Mouse (Mus musculus): Measurements from ENCODE around the gene Ccdc154. TPM values are rescaled to one million over a fixed set of nuclear protein-coding genes. Genes with fewer than 3 reads are reported as not detected.
A peak's percentile ranks its signal among the peaks of the same experiment; 100 is the strongest.

Gene Ccdc154
- polyA plus RNA-seq, 1 experiment, result 0.21 TPM

DNA sequence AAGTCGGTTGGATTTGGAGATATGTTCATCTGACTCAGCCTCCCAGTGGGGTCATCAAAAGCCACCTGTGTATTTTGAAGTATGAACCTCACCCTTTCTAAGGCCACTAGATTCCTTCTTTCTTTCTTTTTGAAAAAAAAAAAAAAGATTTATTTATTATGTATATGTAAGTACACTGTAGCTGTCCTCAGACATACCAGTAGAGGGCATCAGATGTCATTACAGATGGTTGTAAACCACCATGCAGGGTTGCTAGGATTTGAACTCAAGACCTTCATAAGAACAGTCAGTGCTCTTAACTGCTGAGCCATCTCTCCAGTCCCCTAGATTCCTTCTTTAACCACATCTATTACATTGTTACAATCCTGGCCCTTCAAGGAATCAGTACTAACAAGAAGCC lies 32.2 kb upstream of the Ccdc154 start:
- Histone ChIP-seq H3K4me1 (ENCODE audit: control insufficient read depth, insufficient read depth, low read length) (peaks cover 4% of the 10 kb centered on the region), H3K27ac (ENCODE audit: insufficient read depth, low read length) (no peak overlapping the region), H3K4me3 (ENCODE audit: insufficient read depth, low read length) (no peak overlapping the region)
- TF ChIP-seq CTCF (IDR thresholded peaks at IDR 0.05; ENCODE audit: borderline replicate concordance, insufficient read depth, low read length) (no peak), POLR2A (IDR thresholded peaks at IDR 0.05; ENCODE audit: low read depth, low read length) (no peak)

DNA sequence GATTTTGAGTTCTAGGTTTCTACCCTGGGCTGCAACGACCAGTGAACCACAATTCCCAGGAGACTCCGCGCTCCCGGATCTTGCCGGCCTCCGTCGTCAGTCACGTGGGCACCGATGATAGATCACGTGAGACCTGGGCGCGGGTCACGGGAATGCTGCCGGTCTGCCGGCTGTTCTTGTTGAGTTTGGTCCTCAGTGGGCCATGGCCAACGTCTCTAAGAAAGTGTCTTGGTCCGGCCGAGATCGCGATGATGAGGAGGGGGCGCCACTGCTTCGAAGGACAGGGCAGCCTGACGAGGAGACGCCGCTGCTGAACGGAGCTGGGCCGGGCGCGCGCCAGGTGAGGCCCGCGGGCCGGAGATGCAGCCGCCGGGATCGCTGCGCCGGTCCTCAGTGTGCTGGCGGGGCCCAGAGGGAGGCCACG lies 29.0 kb upstream of the Ccdc154 start, which contains the start of gene Clcn7:
Gene Clcn7 (plus strand): TSS at position 117 of the 424 bp plus-strand sequence.
- Histone ChIP-seq H3K27ac (ENCODE audit: insufficient read depth, low read length) (no peak within 1 kb of the TSS), H3K4me1 (ENCODE audit: control insufficient read depth, insufficient read depth, low read length) (peaks cover 7% of the 10 kb centered on the region), H3K4me3 (ENCODE audit: insufficient read depth, low read length) (peak within 1 kb of the TSS; percentile 98)
- TF ChIP-seq POLR2A (IDR thresholded peaks at IDR 0.05; ENCODE audit: low read depth, low read length) (peak; percentile 86), CTCF (IDR thresholded peaks at IDR 0.05; ENCODE audit: borderline replicate concordance, insufficient read depth, low read length) (no peak)

DNA sequence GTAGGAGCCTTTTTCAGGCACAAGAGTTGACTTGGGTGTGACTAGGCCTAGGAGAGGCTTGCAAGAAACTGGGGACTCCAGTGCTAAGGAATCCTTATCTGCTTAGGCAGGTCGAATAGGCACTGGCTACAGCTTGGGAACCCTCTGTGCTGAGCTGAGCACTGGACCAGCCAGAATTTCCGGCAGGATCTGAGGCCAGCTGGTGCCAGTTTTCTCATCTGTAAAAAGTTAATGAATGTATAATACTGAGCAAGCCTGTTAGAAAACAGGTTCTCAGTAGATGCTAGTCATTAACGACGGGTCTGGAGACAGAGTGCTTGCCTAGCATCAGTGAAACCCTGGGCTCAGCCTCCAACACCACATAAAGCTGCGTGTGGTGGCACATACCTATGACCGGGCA lies 26.6 kb upstream of the Ccdc154 start:
- Histone ChIP-seq H3K4me3 (ENCODE audit: insufficient read depth, low read length) (no peak overlapping the region), H3K4me1 (ENCODE audit: control insufficient read depth, insufficient read depth, low read length) (peaks cover 7% of the 10 kb centered on the region), H3K27ac (ENCODE audit: insufficient read depth, low read length) (no peak overlapping the region)
- TF ChIP-seq CTCF (IDR thresholded peaks at IDR 0.05; ENCODE audit: borderline replicate concordance, insufficient read depth, low read length) (no peak), POLR2A (IDR thresholded peaks at IDR 0.05; ENCODE audit: low read depth, low read length) (no peak)

DNA sequence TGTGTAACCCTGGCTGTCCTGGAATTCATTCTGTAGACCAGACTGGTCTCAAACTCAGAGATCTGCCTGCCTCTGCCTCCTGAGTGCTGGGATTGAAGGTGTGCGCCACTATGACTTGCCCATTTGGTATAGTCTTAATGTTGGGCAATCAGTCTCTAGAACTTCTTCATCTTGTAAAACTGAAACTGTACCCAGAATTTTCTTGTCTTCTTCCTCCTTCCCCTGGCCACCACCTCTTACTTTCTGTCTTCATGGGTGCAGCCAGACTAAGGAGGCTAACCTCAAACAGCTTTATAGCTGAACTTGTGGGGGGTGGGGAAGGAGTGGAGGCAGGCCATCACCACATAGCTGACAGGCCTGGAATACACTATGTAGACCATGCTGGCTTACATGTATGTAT lies 23.5 kb upstream of the Ccdc154 start:
- H3K4me1 ChIP-seq (ENCODE audit: control insufficient read depth, insufficient read depth, low read length), result peaks cover 7% of the 10 kb centered on the region
- no peak for TF ChIP-seq POLR2A (IDR thresholded peaks at IDR 0.05; ENCODE audit: low read depth, low read length)
- TF ChIP-seq CTCF (IDR thresholded peaks at IDR 0.05; ENCODE audit: borderline replicate concordance, insufficient read depth, low read length), result no peak

DNA sequence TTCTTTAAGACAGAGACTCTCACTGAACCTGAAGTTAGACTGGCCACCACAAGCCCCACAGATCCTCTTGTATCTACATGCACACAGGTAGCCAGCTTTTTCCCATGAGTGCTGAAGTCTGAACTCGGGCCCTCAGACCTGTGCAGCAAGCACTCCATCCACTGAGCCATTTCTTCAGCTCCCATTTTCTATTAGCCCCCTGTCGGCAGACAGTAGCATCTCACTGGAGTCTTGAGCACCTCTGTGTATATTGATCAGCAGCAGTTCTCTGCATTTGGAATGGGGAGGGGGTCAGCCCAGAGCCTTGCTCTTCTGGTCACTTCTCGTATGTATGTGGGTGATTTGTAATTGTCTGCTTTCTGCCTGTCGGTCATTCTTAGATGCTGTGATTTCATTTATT lies 22.3 kb upstream of the Ccdc154 start:
- TF ChIP-seq CTCF (IDR thresholded peaks at IDR 0.05; ENCODE audit: borderline replicate concordance, insufficient read depth, low read length) (no peak), POLR2A (IDR thresholded peaks at IDR 0.05; ENCODE audit: low read depth, low read length) (no peak)
- Histone ChIP-seq H3K4me3 (ENCODE audit: insufficient read depth, low read length) (no peak overlapping the region), H3K4me1 (ENCODE audit: control insufficient read depth, insufficient read depth, low read length) (peaks cover 2% of the 10 kb centered on the region; the same call in 1 of the 2 replicates), H3K27ac (ENCODE audit: insufficient read depth, low read length) (no peak overlapping the region)

More for the DNA sequence above, 23.5 kb upstream of the Ccdc154 start:
- no peak overlapping the region for H3K27ac ChIP-seq (ENCODE audit: insufficient read depth, low read length)
- no peak overlapping the region for H3K4me3 ChIP-seq (ENCODE audit: insufficient read depth, low read length)

DNA sequence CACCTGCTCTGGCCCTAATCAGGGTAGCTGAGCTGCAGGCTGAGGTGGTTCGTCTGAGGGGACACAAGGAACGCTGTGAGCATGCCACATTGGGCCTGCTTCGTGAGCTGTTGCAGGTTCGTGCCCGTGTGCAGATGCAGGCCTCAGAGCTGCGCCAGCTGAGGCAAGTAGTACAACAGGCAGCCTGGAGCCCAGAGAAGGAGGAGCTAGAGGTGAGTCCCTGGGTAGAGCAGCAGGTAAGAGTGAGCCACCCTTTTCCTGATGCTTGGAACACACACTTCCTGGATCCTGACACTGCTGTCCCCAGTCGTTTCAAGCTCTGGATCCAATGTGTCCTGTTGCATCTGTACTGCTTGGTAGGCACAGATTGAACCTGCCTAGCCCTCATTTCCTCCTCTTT lies 1.1 kb downstream of the Ccdc154 start:
- Histone ChIP-seq H3K27ac (ENCODE audit: insufficient read depth, low read length) (no peak overlapping the region), H3K4me3 (ENCODE audit: insufficient read depth, low read length) (no peak overlapping the region), H3K4me1 (ENCODE audit: control insufficient read depth, insufficient read depth, low read length) (0 out of 2 replicates have a peak, but pooled peaks cover 8% of the 10 kb centered on the region)
- no peak for TF ChIP-seq CTCF (IDR thresholded peaks at IDR 0.05; ENCODE audit: borderline replicate concordance, insufficient read depth, low read length)
- TF ChIP-seq POLR2A (IDR thresholded peaks at IDR 0.05; ENCODE audit: low read depth, low read length), result no peak

DNA sequence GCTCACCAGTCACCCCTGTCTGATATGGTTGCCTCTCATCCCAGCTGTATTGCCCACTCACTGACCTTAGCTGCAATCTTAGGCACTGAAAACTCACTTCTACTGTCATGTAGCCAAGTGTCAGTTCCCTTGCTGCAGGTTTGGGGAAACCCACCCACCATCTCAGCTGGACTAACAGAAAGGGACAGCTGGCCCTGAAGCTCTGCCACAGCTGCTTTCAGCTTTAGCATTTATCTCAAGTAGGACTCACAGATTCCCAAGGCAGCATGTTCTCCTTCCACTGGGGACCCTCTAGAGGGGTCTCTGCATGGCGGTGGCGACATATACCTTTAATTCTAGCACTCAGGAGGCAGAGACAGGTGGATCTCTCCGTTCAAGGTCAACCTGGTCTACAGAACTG lies 2.5 kb downstream of the Ccdc154 start:
- H3K4me1 ChIP-seq (ENCODE audit: control insufficient read depth, insufficient read depth, low read length), result 0 out of 2 replicates have a peak, but pooled peaks cover 8% of the 10 kb centered on the region
- H3K4me3 ChIP-seq (ENCODE audit: insufficient read depth, low read length), result no peak overlapping the region
- no peak overlapping the region for H3K27ac ChIP-seq (ENCODE audit: insufficient read depth, low read length)
- TF ChIP-seq POLR2A (IDR thresholded peaks at IDR 0.05; ENCODE audit: low read depth, low read length) (no peak), CTCF (IDR thresholded peaks at IDR 0.05; ENCODE audit: borderline replicate concordance, insufficient read depth, low read length) (no peak)

DNA sequence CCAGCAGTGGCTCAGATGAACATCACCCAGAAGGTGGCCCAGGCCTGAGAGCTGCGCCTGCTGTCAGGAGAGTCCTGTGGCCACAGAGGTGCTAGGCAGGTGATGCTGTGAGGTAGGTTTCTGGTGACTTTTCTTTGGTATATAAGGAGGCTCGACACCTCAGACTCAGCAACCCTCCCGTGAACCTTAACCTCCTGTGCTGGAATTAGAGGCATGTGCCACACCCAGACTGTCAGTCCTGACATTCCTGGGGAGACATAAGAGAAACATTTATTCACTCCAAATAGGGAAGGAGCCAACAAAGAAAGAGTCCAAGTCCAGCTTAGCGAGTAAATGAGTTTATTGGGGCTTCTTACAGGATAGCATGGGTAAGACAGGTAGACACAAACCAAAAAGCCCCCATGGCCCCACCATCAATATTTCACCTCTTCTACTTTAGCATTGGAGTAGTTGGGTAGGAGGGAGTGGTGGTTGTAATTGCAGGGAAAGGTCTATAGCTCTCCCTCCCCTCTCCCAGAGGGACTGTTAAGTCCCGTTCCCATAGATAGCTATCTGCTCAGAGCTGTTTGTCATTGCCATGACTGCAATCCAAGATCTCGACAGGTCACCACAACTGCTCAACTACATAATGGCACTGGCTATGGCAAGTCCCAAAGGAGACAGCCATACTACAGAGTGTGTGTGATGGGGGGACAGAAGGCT lies 3.9 kb downstream of the Ccdc154 start:
- Histone ChIP-seq H3K4me1 (ENCODE audit: control insufficient read depth, insufficient read depth, low read length) (0 out of 2 replicates have a peak, but pooled peaks cover 8% of the 10 kb centered on the region), H3K4me3 (ENCODE audit: insufficient read depth, low read length) (no peak overlapping the region), H3K27ac (ENCODE audit: insufficient read depth, low read length) (no peak overlapping the region)
- TF ChIP-seq CTCF (IDR thresholded peaks at IDR 0.05; ENCODE audit: borderline replicate concordance, insufficient read depth, low read length) (no peak), POLR2A (IDR thresholded peaks at IDR 0.05; ENCODE audit: low read depth, low read length) (no peak)

DNA sequence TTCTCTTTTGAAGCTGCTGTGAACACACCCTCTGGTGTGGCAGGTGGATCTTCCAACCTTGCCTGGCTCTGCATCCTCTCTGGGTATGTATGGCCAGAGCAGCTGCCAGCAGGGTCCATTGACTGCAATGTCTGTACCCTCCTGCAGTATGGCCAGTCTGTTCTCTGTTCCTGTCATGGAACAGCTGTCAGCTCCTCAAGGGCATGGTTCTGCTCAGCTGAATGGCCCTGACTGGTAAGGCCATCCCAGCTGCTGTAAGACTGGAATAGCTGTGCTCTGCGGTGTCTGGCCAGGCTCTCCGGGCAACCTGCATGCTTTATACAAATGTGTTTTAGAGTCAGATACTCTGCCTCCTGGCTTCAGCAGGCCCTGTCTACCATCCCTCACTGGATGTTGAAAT lies 7.4 kb downstream of the Ccdc154 start:
- TF ChIP-seq POLR2A (IDR thresholded peaks at IDR 0.05; ENCODE audit: low read depth, low read length), result no peak
- TF ChIP-seq CTCF (IDR thresholded peaks at IDR 0.05; ENCODE audit: borderline replicate concordance, insufficient read depth, low read length), result no peak
- H3K27ac ChIP-seq (ENCODE audit: insufficient read depth, low read length), result no peak overlapping the region
- 0 out of 2 replicates have a peak, but pooled peaks cover 8% of the 10 kb centered on the region for H3K4me1 ChIP-seq (ENCODE audit: control insufficient read depth, insufficient read depth, low read length)
- no peak overlapping the region for H3K4me3 ChIP-seq (ENCODE audit: insufficient read depth, low read length)

DNA sequence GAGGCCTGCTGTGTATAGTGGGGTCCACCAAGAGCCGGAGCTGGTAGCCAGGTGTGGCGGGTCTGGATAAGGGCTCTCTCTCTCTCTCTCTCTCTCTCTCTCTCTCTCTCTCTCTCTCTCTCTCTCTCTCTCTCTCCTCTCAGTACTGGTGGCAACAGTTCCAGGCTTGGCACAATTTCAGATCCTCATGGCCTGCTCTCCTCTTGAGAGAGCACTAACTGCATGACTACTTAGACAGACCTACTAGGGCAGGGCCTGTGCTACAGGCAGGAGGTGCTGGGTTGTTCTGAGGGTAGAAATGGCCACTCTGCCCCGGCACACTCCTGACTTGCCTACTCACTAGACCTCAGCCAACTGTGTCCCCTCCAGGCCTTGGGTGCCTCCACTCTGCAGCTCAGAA lies 10.3 kb downstream of the Ccdc154 start:
- H3K27ac ChIP-seq (ENCODE audit: insufficient read depth, low read length), result no peak overlapping the region
- no peak for TF ChIP-seq CTCF (IDR thresholded peaks at IDR 0.05; ENCODE audit: borderline replicate concordance, insufficient read depth, low read length)
- no peak for TF ChIP-seq POLR2A (IDR thresholded peaks at IDR 0.05; ENCODE audit: low read depth, low read length)
- no peak overlapping the region for H3K4me3 ChIP-seq (ENCODE audit: insufficient read depth, low read length)
- no peaks in the 10 kb centered on the region for H3K4me1 ChIP-seq (ENCODE audit: control insufficient read depth, insufficient read depth, low read length)
